Mouse (Mus musculus) cerebellum, adult 8-10 months (tissue): ENCODE data around the gene Chst5.
"Not testable (repeated sequence)": the region's sequence is repeated elsewhere in the genome, so short reads cannot be mapped to it uniquely, and the experiment has no call there.

Experiments
- DNase-seq: peaks from one replicate; pipeline ENCODE4 v3.0.0; 2022

Chst5 gene

DNA sequence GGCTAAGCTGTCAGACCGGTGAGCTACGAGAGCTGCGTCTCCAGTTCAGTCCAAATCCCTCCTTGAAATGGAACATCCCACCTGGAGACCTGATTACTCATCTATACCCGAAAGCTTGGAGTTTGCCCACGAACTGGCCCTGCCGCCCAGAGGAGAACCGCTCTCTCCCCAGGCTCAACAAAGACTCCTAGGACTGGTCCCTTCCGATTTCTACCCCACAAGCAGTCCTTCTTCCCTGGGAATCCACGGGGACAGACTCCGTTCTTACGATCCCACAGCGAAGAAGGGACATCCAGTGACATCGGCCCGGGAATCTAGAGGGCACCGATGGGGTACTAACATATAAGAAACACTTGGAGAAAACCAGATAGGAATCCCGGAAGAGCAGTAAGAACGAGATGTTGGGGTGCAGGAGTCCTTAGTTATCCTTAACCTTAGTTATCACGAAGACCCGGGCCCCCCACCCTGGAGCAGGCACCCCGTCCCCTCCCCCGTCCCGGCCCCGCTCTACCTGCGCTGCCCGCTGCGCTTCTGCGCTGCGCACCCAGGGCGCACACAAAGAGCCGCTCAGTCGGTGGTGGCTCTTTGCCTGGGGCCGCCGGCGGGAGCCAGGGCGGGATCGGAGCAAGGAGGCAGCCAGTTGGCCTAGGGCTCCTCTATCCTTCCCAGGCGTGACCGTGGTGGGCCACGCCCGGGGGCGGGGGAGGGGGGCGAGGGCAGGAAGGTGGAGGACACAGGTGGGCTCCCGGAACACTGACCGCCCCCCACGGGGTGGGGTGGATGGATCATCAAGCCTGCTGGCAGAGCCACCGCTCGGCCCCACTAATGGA, at the start of gene Chst5:
Chst5 (minus strand) TSS at position 827 of the 830 bp plus-strand sequence.
- DNase-seq: peak; percentile 50

DNA sequence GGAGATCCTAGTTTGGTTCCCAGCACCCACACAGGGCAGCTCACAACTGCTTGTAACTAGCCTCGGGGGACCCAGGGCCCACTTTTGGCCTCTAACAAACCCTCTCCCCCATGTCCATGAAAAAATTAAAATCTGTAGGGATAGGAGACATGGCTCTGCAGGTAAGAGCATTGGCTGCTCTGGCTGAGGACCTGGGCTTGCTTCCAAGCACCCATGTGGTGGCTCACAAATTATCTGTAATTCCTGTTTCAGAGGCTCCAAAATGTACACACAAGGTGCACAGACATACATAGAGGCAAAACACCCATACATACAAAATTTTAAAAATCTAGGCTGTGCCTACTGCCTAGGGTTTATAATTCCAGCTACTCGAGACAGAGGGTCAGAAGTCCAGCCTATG, 47.0 kb upstream of the Chst5 start:
- DNase-seq: no peak

DNA sequence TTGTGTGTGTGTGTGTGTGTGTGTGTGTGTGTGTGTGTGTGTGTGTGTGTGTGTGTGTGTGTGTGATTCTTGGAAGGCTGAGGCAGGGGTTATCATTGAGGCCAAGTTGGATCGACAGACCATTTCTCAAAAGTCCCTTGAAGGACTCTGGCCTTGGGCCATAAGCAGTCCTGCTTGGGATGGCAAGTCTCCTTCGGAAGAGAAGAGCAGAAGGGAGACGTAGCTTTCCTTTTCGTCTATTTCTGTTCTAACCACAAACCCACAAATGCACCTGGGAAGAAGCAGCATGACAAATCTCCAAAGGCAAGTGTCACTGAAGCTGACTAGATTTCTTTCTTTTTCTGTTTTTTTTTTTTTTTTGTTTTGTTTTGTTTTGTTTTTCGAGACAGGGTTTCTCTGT, 45.6 kb upstream of the Chst5 start:
- no peak for DNase-seq

DNA sequence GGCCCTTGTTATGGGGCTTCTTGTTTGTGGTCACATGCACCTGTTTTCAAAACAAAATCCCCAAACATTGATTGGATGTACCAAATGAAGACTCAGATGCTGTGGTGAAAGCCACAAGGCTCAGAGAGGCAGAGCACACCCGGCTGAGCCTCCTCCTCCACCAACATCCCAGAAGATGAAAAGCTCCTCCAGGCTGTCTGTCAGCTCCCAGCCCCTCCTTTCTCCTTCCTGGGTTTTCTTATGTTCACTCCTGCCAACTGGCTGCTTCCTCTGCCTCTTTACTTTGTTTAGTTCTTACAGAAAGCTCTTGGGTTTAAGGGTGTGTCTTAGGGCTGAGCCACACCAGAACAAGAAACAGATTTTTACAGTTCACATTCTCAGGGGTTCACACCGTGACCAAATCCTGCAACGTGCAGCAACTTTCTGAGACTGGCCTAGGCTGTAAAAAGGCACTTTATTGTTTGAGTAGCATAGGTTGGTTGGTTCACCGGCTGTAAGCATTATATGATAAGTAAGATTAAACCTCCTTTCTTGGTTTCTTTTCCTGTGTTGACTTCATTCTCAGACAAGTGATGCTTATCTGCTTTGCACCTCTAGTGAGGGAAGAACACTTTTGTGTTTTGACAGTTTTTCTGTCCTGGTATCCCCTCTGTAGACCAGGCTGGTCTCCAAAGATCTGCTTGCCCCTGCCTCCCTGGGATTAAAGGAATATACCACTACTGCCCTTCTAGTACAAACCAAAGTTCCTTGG, 44.8 kb upstream of the Chst5 start:
- no peak for DNase-seq

DNA sequence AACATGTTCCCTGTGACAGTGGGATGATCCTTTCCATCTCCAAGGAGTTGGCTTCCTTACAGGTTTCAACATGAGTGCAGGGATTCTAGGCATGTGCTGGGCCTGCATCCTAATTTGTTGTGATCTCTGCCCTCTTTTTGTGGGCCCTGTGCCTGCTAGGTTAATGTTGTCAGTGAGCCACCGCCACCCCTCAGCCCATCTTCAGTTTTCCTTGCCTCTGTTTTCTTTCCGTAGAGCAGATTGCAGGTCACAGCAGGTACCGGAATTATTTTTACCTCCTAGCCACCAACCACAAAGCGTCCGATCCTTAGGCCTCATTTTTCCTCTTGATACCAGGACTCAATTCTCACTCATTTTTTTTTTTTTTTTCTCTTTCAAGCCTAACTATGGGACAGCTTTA, 41.7 kb upstream of the Chst5 start:
- peak; percentile 62 for DNase-seq

DNA sequence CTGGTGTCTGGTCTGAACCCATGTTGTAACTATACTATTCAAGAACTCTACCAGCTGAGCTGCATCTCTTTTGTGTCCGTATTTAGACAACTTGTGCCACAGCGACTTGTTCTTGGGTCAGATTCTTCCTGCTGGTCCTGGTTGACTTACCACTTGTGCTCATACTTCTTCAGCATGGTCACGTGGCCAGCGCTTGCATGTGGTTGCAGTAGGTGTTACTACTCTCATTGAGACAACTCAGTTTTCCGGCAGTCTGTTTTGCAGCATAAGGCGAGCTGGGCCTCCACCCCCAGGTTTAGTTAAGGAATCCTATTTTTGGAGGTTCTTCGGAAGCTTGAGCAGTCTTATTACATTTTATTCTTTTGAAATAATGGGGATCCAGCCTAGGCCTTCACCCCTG, 41.1 kb upstream of the Chst5 start:
- DNase-seq: no peak

DNA sequence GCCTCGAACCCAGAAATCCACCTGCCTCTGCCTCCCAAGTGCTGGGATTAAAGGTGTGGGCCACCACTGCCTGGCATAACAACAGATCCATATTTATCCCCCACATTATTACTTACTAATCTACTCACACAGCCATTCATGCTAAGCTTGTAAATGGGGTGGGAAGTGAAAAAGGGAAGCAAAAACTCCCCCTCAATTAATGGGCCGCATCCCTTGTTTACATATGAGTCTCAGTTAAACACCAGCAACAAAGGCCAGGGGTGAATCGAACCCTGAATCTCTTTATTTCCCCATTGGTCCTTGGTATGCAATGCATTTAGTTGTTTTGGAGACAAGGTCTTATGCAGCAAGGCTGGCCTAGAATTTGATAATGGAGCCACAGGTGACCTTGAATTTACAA, 40.6 kb upstream of the Chst5 start:
- no peak for DNase-seq

DNA sequence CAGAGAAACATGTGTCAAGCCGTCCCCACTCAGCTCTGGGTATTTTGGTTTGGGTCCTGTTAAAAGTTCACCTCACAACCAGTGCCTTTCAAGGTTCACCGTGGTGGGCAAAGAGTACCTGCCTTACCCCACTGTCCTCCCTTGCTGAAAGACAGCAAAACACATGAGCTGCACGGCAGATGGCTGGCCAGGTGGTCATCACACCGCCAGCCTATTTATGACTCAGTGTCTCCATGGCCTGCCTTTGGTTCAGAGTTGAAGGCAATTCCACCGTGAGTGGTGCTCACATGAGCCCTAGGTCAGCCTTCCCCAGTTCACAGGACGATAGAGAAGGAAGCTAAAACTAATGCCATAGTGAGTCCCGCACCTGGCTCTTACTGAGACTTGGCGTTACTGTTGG, 37.7 kb upstream of the Chst5 start:
- DNase-seq: peak; percentile 46

DNA sequence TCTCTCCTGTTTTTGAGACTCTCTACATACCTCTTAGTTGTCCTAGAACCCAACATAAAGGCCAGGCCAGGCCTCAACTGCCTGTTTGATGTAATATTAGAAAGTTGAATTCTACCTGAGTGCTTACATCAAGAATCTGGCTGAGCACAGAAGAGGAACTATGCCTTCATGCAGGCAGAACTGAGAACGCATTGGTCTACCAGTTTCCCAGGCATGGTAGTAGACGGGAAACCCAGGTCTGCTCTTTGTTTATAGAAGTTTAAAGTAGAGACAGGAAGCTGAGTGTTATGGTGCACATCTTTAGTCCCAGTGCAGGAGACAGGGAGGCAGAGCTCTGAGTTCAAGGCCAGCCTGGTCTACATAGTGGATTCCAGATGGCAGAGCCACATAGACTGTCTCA, 36.9 kb upstream of the Chst5 start:
- no peak for DNase-seq

DNA sequence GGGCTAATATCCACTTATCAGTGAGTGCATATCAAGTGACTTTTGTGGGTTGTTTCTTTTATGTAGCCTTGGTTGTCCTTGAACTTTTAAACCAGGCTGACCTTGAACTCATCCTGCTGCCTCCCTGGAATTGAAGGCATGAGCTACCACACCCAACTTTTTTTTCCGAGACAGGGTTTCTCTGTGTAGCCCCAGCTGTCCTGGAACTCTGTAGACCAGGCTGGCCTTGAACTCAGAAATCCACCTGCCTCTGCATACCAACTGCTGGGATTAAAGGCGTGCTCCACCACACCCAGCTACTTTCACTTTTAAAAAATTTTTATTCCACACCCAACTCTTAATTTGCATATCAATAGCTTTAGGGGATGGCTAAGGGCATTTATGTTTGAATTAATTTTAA, 33.3 kb upstream of the Chst5 start:
- no peak for DNase-seq

DNA sequence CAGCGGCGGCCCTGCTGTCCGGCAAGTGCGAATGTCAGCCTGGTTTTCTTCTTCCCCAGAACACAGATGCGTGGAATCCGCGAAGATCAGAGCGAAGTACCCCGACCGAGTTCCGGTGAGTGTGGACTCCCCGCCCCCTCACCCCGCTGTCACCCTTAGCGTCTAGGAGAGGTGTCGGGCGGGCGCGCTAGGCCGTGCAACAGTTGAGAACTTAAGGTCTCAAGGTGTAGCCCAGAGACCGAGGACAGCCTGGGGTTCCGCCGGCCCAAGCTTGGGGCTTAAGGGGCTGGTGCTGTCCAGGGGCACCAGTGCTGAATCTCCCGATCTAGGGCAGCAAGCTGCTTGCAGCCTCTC, 30.8 kb upstream of the Chst5 start:
- DNase-seq: no peak

DNA sequence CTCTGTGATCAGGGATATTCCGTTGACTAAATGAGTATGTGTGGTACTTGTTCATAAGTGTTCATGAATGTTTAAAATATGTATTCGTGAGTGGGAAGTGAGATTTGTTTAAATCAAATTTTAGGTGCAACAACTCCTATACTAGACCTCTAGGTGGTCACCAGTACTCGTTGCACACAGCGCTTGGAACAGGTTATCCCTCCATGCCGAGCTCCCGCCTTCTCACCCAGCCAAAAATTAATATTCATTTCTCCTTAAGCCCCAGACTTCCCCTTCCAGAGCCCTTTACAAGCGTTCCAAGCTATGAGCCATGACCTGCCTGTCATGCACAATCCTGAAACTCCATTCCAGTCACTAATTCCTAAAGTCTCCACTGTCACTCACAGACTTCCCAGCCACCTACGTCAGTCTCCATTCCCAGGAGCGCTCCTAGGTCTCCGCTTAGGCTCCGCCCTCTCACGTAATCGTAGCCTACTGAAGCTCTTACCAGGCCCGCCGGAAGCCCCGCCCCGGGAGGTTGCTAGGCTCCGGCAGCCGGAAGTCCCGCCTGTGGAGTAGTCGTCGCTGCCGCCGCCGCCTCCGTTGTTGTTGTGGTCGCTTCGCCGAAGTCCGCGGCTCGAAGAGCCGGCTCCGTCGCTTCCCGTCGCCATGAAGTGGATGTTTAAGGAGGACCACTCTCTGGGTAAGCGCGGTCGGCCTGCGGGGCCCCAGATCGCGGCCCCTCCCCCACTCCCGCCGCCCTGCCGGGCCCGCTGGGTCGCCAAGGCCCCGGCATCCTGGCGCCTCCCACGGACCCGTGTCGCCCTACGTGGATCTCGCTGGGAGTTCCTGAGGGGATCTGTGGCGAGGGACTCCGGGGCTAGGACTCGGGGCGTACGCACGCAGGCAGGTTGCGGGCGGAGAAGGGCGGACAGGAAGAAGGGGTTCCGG, 30.2 kb upstream of the Chst5 start, which contains the start of gene Gabarapl2:
Gabarapl2 (plus strand) TSS at position 533 of the 930 bp plus-strand sequence.
- peak; percentile 96 for DNase-seq

DNA sequence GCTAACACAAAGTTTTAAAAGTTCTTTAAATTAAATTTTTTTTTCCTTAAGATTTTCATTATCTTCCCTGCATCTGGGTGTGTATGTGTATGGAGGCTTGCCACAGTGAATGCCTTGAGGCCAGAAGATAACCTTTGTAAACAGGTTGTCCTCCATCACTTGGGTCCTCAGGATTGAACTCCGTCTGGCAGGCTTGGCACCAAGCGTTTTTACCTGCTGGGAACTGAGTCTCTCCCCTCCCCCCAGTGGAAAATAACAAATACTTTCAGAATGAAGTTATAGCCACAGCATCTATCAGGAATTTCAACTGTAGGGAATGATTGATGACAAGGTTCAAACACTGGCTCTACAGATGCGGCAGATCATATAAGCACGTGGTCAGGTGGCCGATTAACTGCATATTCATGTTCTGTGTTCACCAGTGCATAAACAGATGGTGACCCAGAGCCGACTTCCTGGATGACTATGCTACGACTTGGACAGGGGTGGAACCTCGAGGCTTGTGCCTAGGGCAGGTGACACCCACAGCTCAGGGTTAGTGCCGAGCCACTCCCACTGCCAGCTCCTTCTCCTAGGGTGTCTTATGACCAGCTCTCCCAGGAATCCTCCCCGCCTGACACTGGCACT, 29.4 kb upstream of the Chst5 start:
- peak; percentile 61 for DNase-seq

DNA sequence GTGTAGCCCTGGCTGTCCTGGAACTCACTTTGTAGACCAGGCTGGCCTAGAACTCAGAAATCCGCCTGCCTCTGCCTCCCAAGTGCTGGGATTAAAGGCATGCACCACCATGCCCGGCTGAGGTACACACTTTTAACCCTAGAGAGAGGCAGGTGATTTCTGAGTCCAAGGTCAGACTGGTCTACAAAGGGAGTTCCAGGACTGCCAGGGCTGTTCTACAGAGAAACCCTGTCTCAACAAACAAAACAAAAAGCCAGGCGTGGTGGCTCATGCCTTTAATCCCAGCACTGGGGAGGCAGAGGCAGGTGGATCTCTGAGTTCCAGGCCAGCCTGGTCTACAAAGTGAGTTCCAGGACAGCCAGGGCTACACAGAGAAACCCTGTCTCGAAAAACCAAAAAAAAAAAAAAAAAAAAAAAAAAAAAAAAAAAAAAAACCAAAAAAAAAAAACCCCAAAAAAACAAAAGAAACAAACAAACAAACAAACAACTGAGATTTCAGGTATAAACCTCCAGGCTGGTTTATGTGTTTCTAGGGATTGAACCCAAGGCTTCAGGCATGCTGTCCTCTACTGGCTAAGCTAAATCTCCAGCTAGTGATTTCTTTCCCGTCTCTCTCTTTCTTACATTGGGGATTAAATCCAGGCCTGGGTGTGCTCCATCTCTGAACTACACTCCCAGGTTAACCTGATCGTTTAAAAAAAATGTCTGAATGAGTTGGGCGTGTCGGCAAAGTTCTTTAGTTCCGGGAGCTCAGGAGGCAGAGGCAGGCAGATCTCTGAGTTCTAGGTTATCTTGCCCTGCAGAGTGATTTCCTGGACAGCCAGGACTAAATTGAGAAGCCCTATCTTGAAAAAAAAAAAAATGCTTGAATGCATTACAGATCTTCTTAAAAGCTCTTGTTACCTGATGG, 28.1 kb upstream of the Chst5 start:
- DNase-seq: not testable (repeated sequence)

DNA sequence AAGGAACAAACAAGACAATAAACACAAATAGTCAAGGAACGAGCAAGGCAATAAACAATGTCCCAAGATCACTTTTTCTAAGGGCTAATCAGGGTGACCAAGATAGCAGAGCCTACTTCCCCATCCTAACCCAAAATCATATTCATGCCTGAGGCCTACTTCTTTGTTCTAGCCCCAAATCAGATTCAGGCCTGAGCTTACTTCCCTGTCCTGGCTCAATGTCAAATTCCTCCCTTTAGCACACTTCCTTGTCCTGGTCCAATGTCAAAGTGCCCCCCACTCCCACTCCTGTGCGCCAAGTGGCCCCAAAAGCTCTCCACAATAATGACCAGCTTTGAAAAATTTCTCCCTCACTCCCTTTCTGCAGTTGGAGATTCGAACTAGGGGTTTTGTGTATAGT, 26.9 kb upstream of the Chst5 start:
- no peak for DNase-seq

DNA sequence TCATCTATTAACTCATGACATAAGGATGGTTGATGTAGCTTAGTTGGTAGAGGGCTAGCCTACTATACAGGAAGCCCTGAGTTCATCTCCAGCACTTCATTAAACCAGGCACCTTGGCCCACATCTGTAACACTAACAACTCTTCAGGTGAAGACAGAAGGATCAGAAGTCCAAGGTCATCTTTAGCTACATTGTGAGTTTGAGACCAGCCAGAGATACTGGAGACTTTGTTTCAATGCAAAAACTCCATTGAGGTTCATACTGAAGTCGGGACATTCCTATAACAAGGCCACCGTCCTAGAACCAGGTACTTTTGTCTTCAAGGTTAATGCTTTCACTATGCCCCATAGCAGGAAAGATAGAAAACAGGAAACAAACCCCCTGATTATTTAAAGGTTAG, 24.0 kb upstream of the Chst5 start:
- DNase-seq: no peak

DNA sequence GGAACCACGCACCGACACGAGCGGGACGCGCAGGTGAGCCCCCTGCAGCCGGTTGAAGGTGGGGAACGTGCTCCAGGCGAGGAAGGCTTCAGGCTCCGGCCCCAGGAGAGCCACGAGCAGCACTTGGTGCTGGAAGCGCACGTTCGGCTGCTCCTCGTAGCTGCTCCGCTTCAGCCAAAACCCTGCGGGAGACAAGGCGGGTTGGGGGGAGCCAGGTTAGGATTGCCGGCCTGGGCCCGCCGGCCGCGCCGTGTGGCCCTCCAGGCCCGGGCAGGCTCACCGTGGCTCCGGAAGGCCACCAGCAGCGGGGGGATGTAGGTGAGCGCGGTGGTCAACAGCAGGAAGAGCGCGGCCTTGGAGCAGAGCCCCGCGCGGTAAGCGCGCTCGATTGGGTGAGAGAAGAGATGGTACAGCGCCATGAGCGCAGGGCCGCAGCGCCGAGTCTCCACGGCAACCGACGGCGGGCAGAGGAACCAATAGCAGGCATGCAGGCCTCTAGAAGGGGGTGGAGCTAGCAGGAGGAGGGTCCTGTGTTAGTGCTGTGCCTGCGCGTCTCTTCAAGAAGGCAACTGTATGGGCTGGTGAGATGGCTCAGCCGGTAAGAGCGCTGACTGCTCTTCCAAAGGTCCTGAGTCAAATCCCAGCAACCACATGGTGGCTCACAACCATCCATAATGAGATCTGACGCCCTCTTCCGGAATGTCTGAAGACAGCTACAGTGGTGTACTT, 23.3 kb upstream of the Chst5 start, which contains the start of gene Tmem231:
Tmem231 (minus strand) TSS at position 534 of the 729 bp plus-strand sequence.
- peak; percentile 88 for DNase-seq

DNA sequence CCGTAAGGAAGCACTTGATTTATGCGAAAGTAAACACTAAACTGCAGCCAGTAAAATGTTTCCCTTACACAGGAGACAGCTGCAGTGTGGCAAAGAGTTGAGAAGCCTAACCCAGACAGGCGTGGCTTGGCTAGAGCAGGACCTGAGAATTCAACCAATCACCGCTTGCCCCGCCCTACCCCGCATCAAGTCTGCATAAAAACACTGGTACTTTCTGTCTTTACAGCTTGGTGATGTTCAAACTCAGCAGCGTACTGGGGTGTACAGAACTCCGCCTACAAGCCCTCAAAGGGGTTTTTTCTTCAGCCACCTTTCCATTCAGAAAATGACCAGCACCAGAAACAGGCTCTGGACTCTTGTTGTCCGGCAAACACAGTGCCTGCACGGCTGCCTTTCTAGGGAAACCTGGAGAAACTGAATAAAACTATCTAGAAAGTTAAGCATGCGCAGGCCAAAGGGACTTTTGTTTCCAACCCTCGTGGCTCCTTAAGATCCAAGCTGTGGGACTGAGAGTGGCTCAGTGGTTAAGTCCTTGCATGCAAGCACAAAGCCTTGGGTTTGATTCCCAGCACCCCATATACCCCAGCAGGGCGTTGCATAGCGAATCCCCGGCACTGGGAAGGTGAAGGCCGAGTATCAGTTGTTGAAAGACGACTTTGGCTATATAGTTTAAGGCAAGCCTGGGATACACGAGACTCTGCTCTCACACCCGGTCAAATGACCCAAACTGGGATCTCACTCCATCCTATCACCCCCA, 22.5 kb upstream of the Chst5 start:
- DNase-seq: peak; percentile 50

DNA sequence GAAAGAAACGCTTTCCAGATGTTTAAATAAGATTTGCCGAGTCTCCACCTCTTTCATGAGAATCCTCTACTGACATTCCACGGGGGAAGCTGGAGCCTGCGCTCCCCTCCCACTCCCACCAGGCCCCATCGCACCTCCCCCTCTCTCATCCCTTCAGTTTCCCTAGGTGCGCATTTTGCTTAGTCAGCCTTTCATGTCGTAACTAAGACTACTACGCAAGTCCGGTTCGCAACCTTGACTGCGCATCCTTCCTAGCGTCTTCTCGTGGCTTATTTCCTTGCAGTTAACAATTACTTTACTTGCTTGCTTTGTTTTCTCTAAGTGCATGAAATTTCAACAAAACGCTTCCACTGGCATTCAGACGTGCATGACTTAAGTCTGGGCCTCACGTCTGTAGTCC, 21.5 kb upstream of the Chst5 start:
- DNase-seq: no peak
